Mouse (Mus musculus): ENCODE data around the gene Plcb1. TPM values are rescaled to one million over a fixed set of nuclear protein-coding genes. Genes with fewer than 3 reads are reported as not detected.

Gene Plcb1
- polyA plus RNA-seq, 1 experiment from 2014 or later, result 4.6 TPM

- Histone ChIP-seq H3K4me2 (ENCODE audit: low read depth, low read length) (no peak overlapping the region), H3K36me3 (ENCODE audit: control insufficient read depth, insufficient read depth) (no peaks in the 10 kb centered on the region), H3K27me3 (ENCODE audit: control insufficient read depth, insufficient read depth, low read depth, low read length) (no peaks in the 10 kb centered on the region), H3K4me1 (ENCODE audit: control insufficient read depth, low read depth, low read length) (no peaks in the 10 kb centered on the region), H3K4me3 (ENCODE audit: low read depth, low read length) (no peak overlapping the region), H3K27ac (ENCODE audit: low read length) (no peak overlapping the region), H3K9me3 (replicated peaks; ENCODE audit: control insufficient read depth, low read length) (no peaks in the 10 kb centered on the region), H3K9ac (ENCODE audit: low read depth, low read length) (no peak overlapping the region)
- 52% methylated on average over 4 of the region's 4 CpGs for WGBS (ENCODE audit: insufficient replicate concordance)
- no peak for ATAC-seq (ENCODE audit: low read depth)
Measured at GRCm38 (mm10) chr2:134956436-134956835, 170.6 kb downstream of the Plcb1 start.

GRCm38 (mm10) chr2:134966131-134966530, 180.3 kb downstream of the Plcb1 start:
- H3K36me3 ChIP-seq (ENCODE audit: control insufficient read depth, insufficient read depth), result no peaks in the 10 kb centered on the region
- no peaks in the 10 kb centered on the region for H3K4me1 ChIP-seq (ENCODE audit: control insufficient read depth, low read depth, low read length)
- WGBS (ENCODE audit: insufficient replicate concordance), result 55% methylated on average over 4 of the region's 4 CpGs
- no peak overlapping the region for H3K4me3 ChIP-seq (ENCODE audit: low read depth, low read length)
- ATAC-seq (ENCODE audit: low read depth), result no peak
- no peak overlapping the region for H3K27ac ChIP-seq (ENCODE audit: low read length)
- H3K27me3 ChIP-seq (ENCODE audit: control insufficient read depth, insufficient read depth, low read depth, low read length), result no peaks in the 10 kb centered on the region
- no peak overlapping the region for H3K4me2 ChIP-seq (ENCODE audit: low read depth, low read length)
- H3K9me3 ChIP-seq (replicated peaks; ENCODE audit: control insufficient read depth, low read length), result no peaks in the 10 kb centered on the region
- H3K9ac ChIP-seq (ENCODE audit: low read depth, low read length), result no peak overlapping the region

- no peak overlapping the region for H3K4me3 ChIP-seq (ENCODE audit: low read depth, low read length)
- no peak overlapping the region for H3K9ac ChIP-seq (ENCODE audit: low read depth, low read length)
- WGBS (ENCODE audit: insufficient replicate concordance), result 79% methylated on average over 3 of the region's 3 CpGs
- H3K27me3 ChIP-seq (ENCODE audit: control insufficient read depth, insufficient read depth, low read depth, low read length), result no peaks in the 10 kb centered on the region
- H3K36me3 ChIP-seq (ENCODE audit: control insufficient read depth, insufficient read depth), result no peaks in the 10 kb centered on the region
- no peaks in the 10 kb centered on the region for H3K4me1 ChIP-seq (ENCODE audit: control insufficient read depth, low read depth, low read length)
- no peaks in the 10 kb centered on the region for H3K9me3 ChIP-seq (replicated peaks; ENCODE audit: control insufficient read depth, low read length)
- H3K4me2 ChIP-seq (ENCODE audit: low read depth, low read length), result no peak overlapping the region
- no peak overlapping the region for H3K27ac ChIP-seq (ENCODE audit: low read length)
- ATAC-seq (ENCODE audit: low read depth), result no peak
Measured at GRCm38 (mm10) chr2:134968380-134968779, 182.5 kb downstream of the Plcb1 start.

- H3K4me1 ChIP-seq (ENCODE audit: control insufficient read depth, low read depth, low read length), result no peaks in the 10 kb centered on the region
- H3K36me3 ChIP-seq (ENCODE audit: control insufficient read depth, insufficient read depth), result no peaks in the 10 kb centered on the region
- no peaks in the 10 kb centered on the region for H3K27me3 ChIP-seq (ENCODE audit: control insufficient read depth, insufficient read depth, low read depth, low read length)
- WGBS (ENCODE audit: insufficient replicate concordance), result 64% methylated on average over 6 of the region's 6 CpGs
- ATAC-seq (ENCODE audit: low read depth), result no peak
- no peak overlapping the region for H3K27ac ChIP-seq (ENCODE audit: low read length)
- H3K4me3 ChIP-seq (ENCODE audit: low read depth, low read length), result no peak overlapping the region
- H3K9me3 ChIP-seq (replicated peaks; ENCODE audit: control insufficient read depth, low read length), result no peaks in the 10 kb centered on the region
- no peak overlapping the region for H3K9ac ChIP-seq (ENCODE audit: low read depth, low read length)
- H3K4me2 ChIP-seq (ENCODE audit: low read depth, low read length), result no peak overlapping the region
Measured at GRCm38 (mm10) chr2:134972376-134972775, 186.5 kb downstream of the Plcb1 start.

- Histone ChIP-seq H3K9me3 (replicated peaks; ENCODE audit: control insufficient read depth, low read length) (no peaks in the 10 kb centered on the region), H3K9ac (ENCODE audit: low read depth, low read length) (no peak overlapping the region), H3K4me3 (ENCODE audit: low read depth, low read length) (no peak overlapping the region), H3K4me1 (ENCODE audit: control insufficient read depth, low read depth, low read length) (no peaks in the 10 kb centered on the region), H3K27me3 (ENCODE audit: control insufficient read depth, insufficient read depth, low read depth, low read length) (no peaks in the 10 kb centered on the region), H3K36me3 (ENCODE audit: control insufficient read depth, insufficient read depth) (no peaks in the 10 kb centered on the region), H3K4me2 (ENCODE audit: low read depth, low read length) (no peak overlapping the region), H3K27ac (ENCODE audit: low read length) (no peak overlapping the region)
- WGBS (ENCODE audit: insufficient replicate concordance), result 23% methylated on average over 6 of the region's 6 CpGs
- no peak for ATAC-seq (ENCODE audit: low read depth)
Measured at GRCm38 (mm10) chr2:134974711-134975110, 188.8 kb downstream of the Plcb1 start.

GRCm38 (mm10) chr2:134976796-134977330, 191.0 kb downstream of the Plcb1 start:
- peak; percentile 86 for ATAC-seq (ENCODE audit: low read depth)
- Histone ChIP-seq H3K27ac (ENCODE audit: low read length) (no peak overlapping the region), H3K4me2 (ENCODE audit: low read depth, low read length) (no peak overlapping the region), H3K27me3 (ENCODE audit: control insufficient read depth, insufficient read depth, low read depth, low read length) (no peaks in the 10 kb centered on the region), H3K4me1 (ENCODE audit: control insufficient read depth, low read depth, low read length) (no peaks in the 10 kb centered on the region), H3K9ac (ENCODE audit: low read depth, low read length) (no peak overlapping the region), H3K4me3 (ENCODE audit: low read depth, low read length) (no peak overlapping the region), H3K36me3 (ENCODE audit: control insufficient read depth, insufficient read depth) (no peaks in the 10 kb centered on the region), H3K9me3 (replicated peaks; ENCODE audit: control insufficient read depth, low read length) (no peaks in the 10 kb centered on the region)
- 44% methylated on average over 3 of the region's 3 CpGs for WGBS (ENCODE audit: insufficient replicate concordance)

GRCm38 (mm10) chr2:134977641-134978040, 191.8 kb downstream of the Plcb1 start:
- H3K36me3 ChIP-seq (ENCODE audit: control insufficient read depth, insufficient read depth), result no peaks in the 10 kb centered on the region
- no peak overlapping the region for H3K4me2 ChIP-seq (ENCODE audit: low read depth, low read length)
- H3K27ac ChIP-seq (ENCODE audit: low read length), result no peak overlapping the region
- no peaks in the 10 kb centered on the region for H3K27me3 ChIP-seq (ENCODE audit: control insufficient read depth, insufficient read depth, low read depth, low read length)
- H3K4me1 ChIP-seq (ENCODE audit: control insufficient read depth, low read depth, low read length), result no peaks in the 10 kb centered on the region
- no peaks in the 10 kb centered on the region for H3K9me3 ChIP-seq (replicated peaks; ENCODE audit: control insufficient read depth, low read length)
- ATAC-seq (ENCODE audit: low read depth), result no peak
- H3K9ac ChIP-seq (ENCODE audit: low read depth, low read length), result no peak overlapping the region
- H3K4me3 ChIP-seq (ENCODE audit: low read depth, low read length), result no peak overlapping the region
- WGBS (ENCODE audit: insufficient replicate concordance), result 76% methylated on average over 1 of the region's 1 CpGs

- Histone ChIP-seq H3K4me3 (ENCODE audit: low read depth, low read length) (no peak overlapping the region), H3K36me3 (ENCODE audit: control insufficient read depth, insufficient read depth) (no peaks in the 10 kb centered on the region), H3K9ac (ENCODE audit: low read depth, low read length) (no peak overlapping the region), H3K4me2 (ENCODE audit: low read depth, low read length) (no peak overlapping the region), H3K4me1 (ENCODE audit: control insufficient read depth, low read depth, low read length) (no peaks in the 10 kb centered on the region), H3K9me3 (replicated peaks; ENCODE audit: control insufficient read depth, low read length) (no peaks in the 10 kb centered on the region), H3K27ac (ENCODE audit: low read length) (no peak overlapping the region), H3K27me3 (ENCODE audit: control insufficient read depth, insufficient read depth, low read depth, low read length) (no peaks in the 10 kb centered on the region)
- no peak for ATAC-seq (ENCODE audit: low read depth)
Measured at GRCm38 (mm10) chr2:134981394-134981793, 195.5 kb downstream of the Plcb1 start.

GRCm38 (mm10) chr2:134984884-134985283, 199.0 kb downstream of the Plcb1 start:
- no peak overlapping the region for H3K9ac ChIP-seq (ENCODE audit: low read depth, low read length)
- no peak overlapping the region for H3K4me2 ChIP-seq (ENCODE audit: low read depth, low read length)
- no peaks in the 10 kb centered on the region for H3K27me3 ChIP-seq (ENCODE audit: control insufficient read depth, insufficient read depth, low read depth, low read length)
- no peak overlapping the region for H3K27ac ChIP-seq (ENCODE audit: low read length)
- no peaks in the 10 kb centered on the region for H3K4me1 ChIP-seq (ENCODE audit: control insufficient read depth, low read depth, low read length)
- 69% methylated on average over 3 of the region's 3 CpGs for WGBS (ENCODE audit: insufficient replicate concordance)
- H3K4me3 ChIP-seq (ENCODE audit: low read depth, low read length), result no peak overlapping the region
- H3K36me3 ChIP-seq (ENCODE audit: control insufficient read depth, insufficient read depth), result no peaks in the 10 kb centered on the region
- ATAC-seq (ENCODE audit: low read depth), result no peak
- H3K9me3 ChIP-seq (replicated peaks; ENCODE audit: control insufficient read depth, low read length), result no peaks in the 10 kb centered on the region
